Mouse (Mus musculus) olfactory bulb, adult 2 months (tissue): ENCODE results near the gene Fto. TPM values are rescaled to one million over a fixed set of nuclear protein-coding genes. Genes with fewer than 3 reads are reported as not detected.

Source experiments
- H3K27ac ChIP-seq: fragments of 200-500 bp; 2 replicates; pipeline ENCODE4 v1.5.1; 2012; ENCODE audit warnings: low read depth, low read length; ENCODE audit not compliant: insufficient read depth
- H3K4me1 ChIP-seq: fragments of 200-500 bp; 2 replicates; pipeline ENCODE4 v1.6.1; 2012; ENCODE audit warnings: low read length; ENCODE audit not compliant: control insufficient read depth, insufficient read depth
- H3K4me3 ChIP-seq: fragments of 200-500 bp; 2 replicates; pipeline ENCODE4 v1.5.1; 2012; ENCODE audit warnings: mild to moderate bottlenecking, low read depth, low read length, moderate library complexity; ENCODE audit not compliant: insufficient read depth
- CTCF ChIP-seq: fragments of 200-500 bp; IDR thresholded peaks from 2 replicates; pipeline ENCODE4 v1.5.1; 2012; ENCODE audit warnings: low read depth, mild to moderate bottlenecking, low read length, moderate library complexity; ENCODE audit not compliant: insufficient read depth
- POLR2A ChIP-seq: fragments of 200-500 bp; IDR thresholded peaks from 2 replicates; pipeline ENCODE4 v1.6.1; 2012; ENCODE audit warnings: mild to moderate bottlenecking, low read depth, low read length, moderate library complexity; ENCODE audit not compliant: insufficient read depth
- WGBS: fragments of 180-500 bp; shearing (Covaris S2); methylation state at CpG from one replicate; pipeline ENCODE4 v1.1.7; 2018; 5-methylcytosine and 5-hydroxymethylcytosine counted together
- polyA plus RNA-seq: library from polyadenylated mRNA; stranded (reverse); fragments of >200 nt; gene quantifications from 2 replicates; pipeline ENCODE4 v1.2.4, GENCODE M21; 2012; ENCODE audit warnings: low replicate concordance; ENCODE audit not compliant: missing spikeins, insufficient read depth, insufficient read length

The Fto gene
- polyA plus RNA-seq, 1 experiment, result not detected

GRCm38 (mm10) chr8:91572630-91573029, 259.3 kb downstream of the Fto start:
- H3K27ac ChIP-seq, result no peak overlapping the region
- no peak overlapping the region for H3K4me3 ChIP-seq
- peaks cover 6% of the 10 kb centered on the region for H3K4me1 ChIP-seq
- 50% methylated on average over 4 of the region's 4 CpGs for WGBS
- no peak for TF ChIP-seq POLR2A
- TF ChIP-seq CTCF, result no peak

- H3K27ac ChIP-seq, result no peak overlapping the region
- TF ChIP-seq CTCF, result no peak
- WGBS, result 83% methylated on average over 3 of the region's 3 CpGs
- H3K4me1 ChIP-seq, result peaks cover 1% of the 10 kb centered on the region; the same call in 1 of the 2 replicates
- no peak overlapping the region for H3K4me3 ChIP-seq
Observed at GRCm38 (mm10) chr8:91575576-91575975, 262.3 kb downstream of the Fto start.

- TF ChIP-seq CTCF, result no peak
- TF ChIP-seq POLR2A, result no peak
- WGBS, result 76% methylated on average over 17 of the region's 17 CpGs
- Histone ChIP-seq H3K4me1 (no peaks in the 10 kb centered on the region; the same call in 1 of the 2 replicates), H3K4me3 (no peak overlapping the region), H3K27ac (no peak overlapping the region)
Observed at GRCm38 (mm10) chr8:91576086-91576917, 263.0 kb downstream of the Fto start.

- Histone ChIP-seq H3K27ac (no peak overlapping the region), H3K4me1 (no peaks in the 10 kb centered on the region; the same call in 1 of the 2 replicates)
- 78% methylated on average over 6 of the region's 6 CpGs for WGBS
Observed at GRCm38 (mm10) chr8:91576918-91577241, 263.6 kb downstream of the Fto start.

GRCm38 (mm10) chr8:91577605-91578004, 264.3 kb downstream of the Fto start:
- Histone ChIP-seq H3K4me1 (no peaks in the 10 kb centered on the region; the same call in 1 of the 2 replicates), H3K4me3 (no peak overlapping the region), H3K27ac (no peak overlapping the region)
- 97% methylated on average over 3 of the region's 3 CpGs for WGBS
- TF ChIP-seq POLR2A (no peak), CTCF (no peak)

More at GRCm38 (mm10) chr8:91576918-91577241, 263.6 kb downstream of the Fto start:
- TF ChIP-seq CTCF (no peak), POLR2A (no peak)
- H3K4me3 ChIP-seq, result no peak overlapping the region

- no peak for TF ChIP-seq CTCF
- TF ChIP-seq POLR2A, result no peak
- WGBS, result 91% methylated on average over 11 of the region's 11 CpGs
- Histone ChIP-seq H3K27ac (no peak overlapping the region), H3K4me3 (no peak overlapping the region), H3K4me1 (no peaks in the 10 kb centered on the region)
Observed at GRCm38 (mm10) chr8:91584620-91585415, 271.5 kb downstream of the Fto start.

GRCm38 (mm10) chr8:91592436-91593105, 279.2 kb downstream of the Fto start:
- WGBS, result 56% methylated on average over 10 of the region's 10 CpGs

GRCm38 (mm10) chr8:91593202-91593781, 280.0 kb downstream of the Fto start:
- TF ChIP-seq POLR2A, result no peak
- TF ChIP-seq CTCF, result no peak
- no peak overlapping the region for H3K4me3 ChIP-seq
- H3K4me1 ChIP-seq, result no peaks in the 10 kb centered on the region
- WGBS, result 74% methylated on average over 12 of the region's 12 CpGs
- H3K27ac ChIP-seq, result no peak overlapping the region

More at GRCm38 (mm10) chr8:91592436-91593105, 279.2 kb downstream of the Fto start:
- TF ChIP-seq CTCF (no peak), POLR2A (no peak)
- no peak overlapping the region for H3K4me3 ChIP-seq
- H3K4me1 ChIP-seq, result no peaks in the 10 kb centered on the region
- H3K27ac ChIP-seq, result no peak overlapping the region

- no peaks in the 10 kb centered on the region for H3K4me1 ChIP-seq
- no peak for TF ChIP-seq POLR2A
- no peak for TF ChIP-seq CTCF
- H3K27ac ChIP-seq, result no peak overlapping the region
- 66% methylated on average over 14 of the region's 14 CpGs for WGBS
- no peak overlapping the region for H3K4me3 ChIP-seq
Observed at GRCm38 (mm10) chr8:91599349-91599837, 286.1 kb downstream of the Fto start.
